Mouse (Mus musculus): ENCODE measurements around the gene Htr1b. TPM values are rescaled to one million over a fixed set of nuclear protein-coding genes. Genes with fewer than 3 reads are reported as not detected.

The Htr1b gene
- under 1 TPM in 1 of 2 experiments, not detected in 1; 0.10 TPM for total RNA-seq (2021)
- long read RNA-seq, experiment 1 = 0 reads
- long read RNA-seq, experiment 2 = 0 reads

GRCm38 (mm10) chr9:81633437-81633973, at the start of gene Htr1b:
Gene Htr1b, minus strand, starts transcription at chr9:81633828.
- no peak for DNase-seq
- intact Hi-C loops (cut with DNase I) = no loop called here

GRCm38 (mm10) chr9:81676716-81677115, 43.1 kb upstream of the Htr1b start:
- intact Hi-C loops (cut with DNase I) = no loop called here
- DNase-seq = no peak

- DNase-seq = no peak
- intact Hi-C loops (cut with DNase I) = no loop called here
Observed at GRCm38 (mm10) chr9:81637486-81637885, 3.9 kb upstream of the Htr1b start.

- intact Hi-C loops (cut with DNase I) = no loop called here
- DNase-seq = no peak
Observed at GRCm38 (mm10) chr9:81635109-81635508, 1.5 kb upstream of the Htr1b start.

- intact Hi-C loops (cut with DNase I) = no loop called here
- no peak for DNase-seq
Observed at GRCm38 (mm10) chr9:81634163-81634562, 535 bp upstream of the Htr1b start.

DNA sequence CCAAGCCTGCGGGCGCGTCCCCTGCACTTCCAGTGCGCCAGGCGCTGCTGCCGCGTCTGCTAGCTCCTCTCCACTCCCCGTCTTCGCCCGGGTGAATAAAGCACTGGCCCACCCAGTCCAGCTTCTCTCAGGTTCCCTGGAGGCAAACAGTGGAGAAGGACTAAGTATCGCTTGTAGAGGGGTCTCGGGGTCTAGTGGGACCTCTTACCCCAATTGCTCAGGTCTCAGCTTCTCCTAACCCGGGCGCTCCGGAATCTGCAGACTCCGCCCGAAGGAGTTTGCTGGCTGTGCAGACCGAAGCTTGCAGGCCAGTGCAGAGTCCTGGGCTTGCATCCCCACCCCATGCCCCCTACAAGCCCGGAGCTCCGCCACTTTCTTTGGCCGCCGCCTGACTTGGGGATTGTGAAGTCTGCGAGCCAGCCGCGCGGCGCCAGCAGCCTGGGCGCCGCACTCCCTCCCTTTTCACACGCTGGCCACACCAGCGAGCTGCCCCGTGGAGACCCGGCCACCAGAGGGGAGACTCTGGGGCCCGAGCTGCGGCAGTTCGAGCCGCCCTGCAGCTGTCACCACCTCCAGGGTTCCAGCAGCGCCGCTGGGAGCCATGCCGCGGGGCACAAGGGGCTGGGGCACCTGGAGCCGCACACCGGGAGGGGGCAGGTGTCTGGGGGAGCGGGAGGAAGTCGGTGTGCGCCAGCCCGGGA, 742 bp downstream of the Htr1b start:
- intact Hi-C loops (cut with DNase I) = no loop called here
- peak in 1 of 2 experiments; percentile 4 for DNase-seq

DNA sequence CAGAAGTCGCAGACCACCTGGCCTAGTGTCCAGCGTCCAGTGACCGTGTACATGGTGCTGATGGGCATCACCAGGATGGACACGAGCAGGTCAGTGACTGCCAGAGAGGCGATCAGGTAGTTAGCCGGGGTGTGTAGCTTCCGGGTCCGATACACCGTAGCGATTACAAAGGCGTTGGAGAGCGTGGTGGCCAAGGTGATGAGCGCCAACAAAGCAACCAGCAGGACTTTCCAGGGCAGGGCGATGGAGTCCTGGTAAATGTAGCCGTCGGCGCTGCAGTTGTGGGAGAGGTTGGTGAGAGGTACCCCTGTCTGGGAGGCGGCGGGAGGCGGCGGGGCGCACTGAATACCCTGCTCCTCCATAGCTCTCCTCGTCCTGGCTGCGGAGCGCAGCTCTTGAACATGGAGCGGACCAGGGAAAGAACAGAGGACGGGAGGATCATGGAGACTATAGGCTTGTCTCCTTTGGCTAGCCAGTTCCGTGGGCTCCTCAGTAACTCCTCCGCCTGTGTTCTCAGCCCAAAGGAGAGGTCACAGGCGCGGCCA, 1.4 kb downstream of the Htr1b start:
- intact Hi-C loops (cut with DNase I) = no loop called here
- DNase-seq = no peak

DNA sequence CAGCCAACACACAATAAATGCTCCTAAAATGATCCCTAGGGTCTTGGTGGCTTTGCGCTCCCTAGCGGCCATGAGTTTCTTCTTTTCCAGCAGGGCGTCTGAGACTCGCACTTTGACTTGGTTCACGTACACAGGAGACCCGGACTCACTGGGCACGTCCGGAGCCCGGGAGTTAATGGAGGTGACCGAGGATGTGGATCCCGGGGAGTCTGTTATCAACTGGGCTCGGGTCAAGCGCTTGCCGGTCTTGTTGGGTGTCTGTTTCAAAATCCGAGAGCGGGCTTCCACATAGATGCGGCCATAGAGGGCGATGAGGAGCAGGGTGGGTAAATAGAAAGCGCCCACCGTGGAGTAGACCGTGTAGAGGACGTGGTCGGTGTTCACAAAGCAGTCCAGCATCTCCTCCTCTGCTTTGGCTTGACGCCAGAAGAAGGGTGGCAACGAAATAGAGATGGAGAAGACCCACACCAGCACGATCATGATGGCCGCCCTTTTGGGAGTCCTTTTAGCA, 2.0 kb downstream of the Htr1b start:
- DNase-seq = no peak

GRCm38 (mm10) chr9:81626899-81627606, 6.6 kb downstream of the Htr1b start:
- intact Hi-C loops (cut with DNase I) = no loop called here
- peak in 1 of 2 experiments; percentile 13 for DNase-seq

More for the DNA sequence above, 2.0 kb downstream of the Htr1b start:
- intact Hi-C loops (cut with DNase I) = no loop called here

GRCm38 (mm10) chr9:81625898-81626297, 7.7 kb downstream of the Htr1b start:
- no peak for DNase-seq
- intact Hi-C loops (cut with DNase I) = no loop called here

GRCm38 (mm10) chr9:81622873-81623272, 10.8 kb downstream of the Htr1b start:
- intact Hi-C loops (cut with DNase I) = no loop called here

DNA sequence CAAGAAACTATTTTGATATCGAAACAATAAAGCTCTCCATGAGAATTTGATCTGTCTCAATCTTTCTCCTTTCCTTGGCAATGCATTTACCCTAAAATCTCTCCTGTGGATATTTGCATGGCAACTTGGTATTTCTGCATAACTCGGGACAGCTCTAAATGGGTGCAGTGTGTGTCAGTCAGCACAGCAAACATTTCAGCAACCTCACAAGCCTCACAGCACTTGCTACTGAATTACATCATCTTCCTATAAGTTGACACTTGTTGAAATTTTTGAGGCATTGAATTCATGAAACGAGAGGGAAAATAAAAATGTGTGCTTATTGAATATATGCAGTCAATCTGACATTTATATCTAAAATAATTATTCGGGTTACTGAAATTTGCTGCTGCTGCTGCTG, 22.6 kb downstream of the Htr1b start:
- DNase-seq = no peak
- intact Hi-C loops (cut with DNase I) = no loop called here

More at GRCm38 (mm10) chr9:81622873-81623272, 10.8 kb downstream of the Htr1b start:
- DNase-seq = no peak

Other genes with a start within 250 kb of the Htr1b start
- not detected for gene Mei4, start 229.8 kb upstream of the Htr1b start, total RNA-seq (2021)